Comparison of ENCODE assay signal across 32 mouse cellular contexts in the genomic region with DNA sequence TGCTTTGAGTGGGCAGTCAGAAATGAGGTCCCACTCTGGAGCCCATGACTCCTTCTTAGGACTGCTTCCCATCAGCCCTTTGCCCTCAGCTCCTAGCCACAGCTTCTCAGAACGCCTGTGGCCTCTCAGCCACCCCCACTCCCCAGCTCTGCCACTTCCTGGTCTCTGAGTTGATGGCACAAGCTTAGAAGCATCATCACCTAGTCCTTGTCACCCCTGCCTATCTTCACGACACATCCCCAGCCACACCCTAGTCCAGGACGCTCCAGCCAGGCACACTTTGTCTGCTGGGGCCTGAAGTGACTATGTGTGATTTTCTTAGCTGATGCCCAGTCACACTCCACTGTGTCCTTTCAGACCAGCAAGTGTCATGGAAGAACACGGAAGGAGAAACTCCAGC. TPM values are rescaled to one million over a fixed set of nuclear protein-coding genes. Genes with fewer than 3 reads are reported as not detected.
DNase-seq lines count a peak whose midpoint lies in the region; ATAC-seq and TF ChIP-seq lines count a peak whose summit lies in the region.
"Had no signal": no experiment of that assay in that cellular context is flagged by ENCODE, and none has a peak within 500 bp of the region (broad histone marks: within the 10 kb centered on the region; RNA-seq: fewer than 3 reads in every experiment).

No protein-coding gene starts in this region.

- no peak overlapping the region for H3K27ac ChIP-seq in gastrocnemius, adult 2 months
- peak overlapping the region; percentile 61; the same call in 1 of the 2 replicates for H3K27ac ChIP-seq in liver, embryonic 13.5 days
- H3K27ac ChIP-seq: embryonic facial prominence, embryonic 13.5 days; forebrain, embryonic 10.5 days; hindbrain, embryonic 14.5 days; neural tube, embryonic 12.5 days had no signal

- H3K4me2 ChIP-seq in liver, embryonic 13.5 days: peak overlapping the region; percentile 1; the same call in 1 of the 2 replicates
- H3K4me2 ChIP-seq: embryonic facial prominence, embryonic 13.5 days; heart, embryonic 11.5 days; hindbrain, embryonic 14.5 days; midbrain, embryonic 11.5 days; neural tube, embryonic 12.5 days had no signal

- peak; percentile 78 for ATAC-seq in liver, embryonic 13.5 days (ENCODE audit: low read depth)
- ATAC-seq: forebrain, embryonic 16.5 days; intestine, postnatal 0 days; midbrain, embryonic 16.5 days; Patski had no signal

- H3K4me3 ChIP-seq in gastrocnemius, adult 2 months: no peak overlapping the region
- no peak overlapping the region for H3K4me3 ChIP-seq in liver, embryonic 13.5 days (replicated peaks)
- peak overlapping the region; percentile 23 for H3K4me3 ChIP-seq in megakaryocyte, embryonic 14.5 days (replicated peaks)
- H3K4me3 ChIP-seq: embryonic facial prominence, embryonic 13.5 days; forebrain, embryonic 10.5 days; myocyte; neural tube, embryonic 12.5 days had no signal

- no peak for TF ChIP-seq CTCF in gastrocnemius, adult 2 months (IDR thresholded peaks at IDR 0.05)

- intact Hi-C loops in gastrocnemius, adult 2 months (cut with DNase I): no loop called here

- no peaks in the 10 kb centered on the region for H3K27me3 ChIP-seq in liver, embryonic 13.5 days
- peaks cover 30% of the 10 kb centered on the region for H3K27me3 ChIP-seq in megakaryocyte, embryonic 14.5 days (replicated peaks)
- H3K27me3 ChIP-seq: embryonic facial prominence, embryonic 13.5 days; neural tube, embryonic 12.5 days; Patski had no signal

- 13% methylated on average over 4 of the region's 4 CpGs for WGBS in liver, embryonic 13.5 days (ENCODE audit: insufficient replicate concordance)

- H3K9ac ChIP-seq in liver, embryonic 13.5 days: no peak overlapping the region; the same call in 1 of the 2 replicates
- H3K9ac ChIP-seq: embryonic facial prominence, embryonic 13.5 days; hindbrain, embryonic 14.5 days; neural tube, embryonic 12.5 days had no signal

- H3K9me3 ChIP-seq in liver, embryonic 13.5 days (replicated peaks): no peaks in the 10 kb centered on the region
- H3K9me3 ChIP-seq in megakaryocyte, embryonic 14.5 days: no peaks in the 10 kb centered on the region
- H3K9me3 ChIP-seq: embryonic facial prominence, embryonic 13.5 days; forebrain, embryonic 10.5 days; neural tube, embryonic 12.5 days had no signal

- no peaks in the 10 kb centered on the region for H3K36me3 ChIP-seq in liver, embryonic 13.5 days
- H3K36me3 ChIP-seq in megakaryocyte, embryonic 14.5 days (replicated peaks; ENCODE audit: low read length): no peaks in the 10 kb centered on the region
- H3K36me3 ChIP-seq: embryonic facial prominence, embryonic 13.5 days; forebrain, embryonic 10.5 days; neural tube, embryonic 12.5 days had no signal

- peak; percentile 4 for DNase-seq in gastrocnemius, adult 2 months
- no peak for DNase-seq in gastrocnemius, adult 18-20 months (ENCODE audit: low spot score)
- DNase-seq in liver, embryonic 13.5 days: no peak
- DNase-seq in kidney, postnatal 4 days: no peak
- no peak for DNase-seq in urinary bladder, postnatal 36 days (ENCODE audit: low spot score in 2 of 2)
- no peak for DNase-seq in frontal cortex, postnatal 36 days (ENCODE audit: low spot score in 2 of 2)
- DNase-seq: adrenal gland, postnatal 14 days; cerebellum, adult 11-12 months; cerebellum, adult 9-11 months; gastrocnemius, postnatal 14 days; heart, adult 11 months; heart, postnatal 4 days; kidney, adult 9 months; kidney, postnatal 14 days; lung, postnatal 4 days; right cerebral cortex, adult 18-20 months; thymus, postnatal 4 days had no signal

- peaks cover 33% of the 10 kb centered on the region for H3K4me1 ChIP-seq in liver, embryonic 13.5 days (replicated peaks)
- H3K4me1 ChIP-seq in megakaryocyte, embryonic 14.5 days: peaks cover 13% of the 10 kb centered on the region

RNA-seq across cellular contexts. Expression of gene Spata21, which starts 10.8 kb away (rescaled TPM):
- total RNA-seq in gastrocnemius, adult 2 months (2021): not detected
- total RNA-seq in gastrocnemius, adult 18-20 months (2021): not detected
- polyA plus RNA-seq in liver, embryonic 13.5 days (2015; fragmentation: Nextera tagmentation; extraction: Ambion mirVana): 0.13 TPM in 1 of 2 replicates, not detected in the other
- polyA plus RNA-seq in megakaryocyte, embryonic 14.5 days (2012; ENCODE audit: insufficient read depth, low replicate concordance): not detected in 2 replicates
- total RNA-seq: adrenal gland, postnatal 14 days; gastrocnemius, postnatal 14 days; heart, postnatal 4 days; liver, adult 2 months; MEL had no signal
- polyA plus RNA-seq: liver, adult 2 months; midbrain, embryonic 11.5 days; myocyte; Patski; spleen, adult 2 months had no signal

RNA-seq across cellular contexts. Expression of gene Necap2, which starts 20.8 kb away (rescaled TPM):
- 10 to 100 TPM; 13.1 to 16.5 TPM for total RNA-seq in gastrocnemius, adult 2 months (2021)
- 10 to 100 TPM; 12.9 to 16.2 TPM for total RNA-seq in gastrocnemius, adult 18-20 months (2021)
- polyA plus RNA-seq in liver, embryonic 13.5 days (2015; fragmentation: Nextera tagmentation; extraction: Ambion mirVana): 119 TPM in 2 replicates
- polyA plus RNA-seq in megakaryocyte, embryonic 14.5 days (2012; ENCODE audit: insufficient read depth, low replicate concordance): 110 and 207 TPM in 2 replicates

RNA-seq across cellular contexts. Expression of gene Crocc, which starts 38.6 kb away (rescaled TPM):
- total RNA-seq in gastrocnemius, adult 2 months (2021): 1 to 10 TPM; 1.7 to 2.0 TPM
- total RNA-seq in gastrocnemius, adult 18-20 months (2021): 1 to 10 TPM; 2.0 to 2.5 TPM
- 0.48 and 0.59 TPM in 2 replicates for polyA plus RNA-seq in liver, embryonic 13.5 days (2015; fragmentation: Nextera tagmentation; extraction: Ambion mirVana)
- 4.0 and 4.2 TPM in 2 replicates for polyA plus RNA-seq in megakaryocyte, embryonic 14.5 days (2012; ENCODE audit: insufficient read depth, low replicate concordance)

RNA-seq across cellular contexts. Expression of gene Szrd1, which starts 40.6 kb away (rescaled TPM):
- total RNA-seq in gastrocnemius, adult 2 months (2021): 100 to 1,000 TPM; 146 to 163 TPM
- total RNA-seq in gastrocnemius, adult 18-20 months (2021): 100 to 1,000 TPM; 160 to 163 TPM
- polyA plus RNA-seq in liver, embryonic 13.5 days (2015; fragmentation: Nextera tagmentation; extraction: Ambion mirVana): 21.2 and 22.5 TPM in 2 replicates
- polyA plus RNA-seq in megakaryocyte, embryonic 14.5 days (2012; ENCODE audit: insufficient read depth, low replicate concordance): 136 and 184 TPM in 2 replicates

RNA-seq across cellular contexts. Expression of gene Fbxo42, which starts 48.8 kb away (rescaled TPM):
- total RNA-seq in gastrocnemius, adult 2 months (2021): 10 to 100 TPM; 10.8 to 10.9 TPM
- total RNA-seq in gastrocnemius, adult 18-20 months (2021): 10 to 100 TPM; 10.8 to 11.2 TPM
- polyA plus RNA-seq in liver, embryonic 13.5 days (2015; fragmentation: Nextera tagmentation; extraction: Ambion mirVana): 13.9 and 14.2 TPM in 2 replicates
- polyA plus RNA-seq in megakaryocyte, embryonic 14.5 days (2012; ENCODE audit: insufficient read depth, low replicate concordance): 9.1 and 10.9 TPM in 2 replicates
